Mouse (Mus musculus) heart, embryonic 16.5 days (tissue): ENCODE measurements around the gene Tmem161a. TPM values are rescaled to one million over a fixed set of nuclear protein-coding genes. Genes with fewer than 3 reads are reported as not detected.

Experiments used
- ATAC-seq: fragments of 200-750 bp; cut with Nextera tagmentation; replicated peaks from 2 replicates; pipeline ENCODE4 v1.8.0; 2017; ENCODE audit warnings: moderate number of reproducible peaks; ENCODE audit not compliant: insufficient read depth, low FRiP score; ENCODE audit errors: extremely low read depth
- H3K27ac ChIP-seq: fragments of 300-500 bp; sonication (generic); 2 replicates; pipeline ENCODE4 v1.5.1; 2014; ENCODE audit warnings: mild to moderate bottlenecking, low read length, control low read depth, moderate library complexity
- H3K27me3 ChIP-seq: fragments of 300-500 bp; sonication (generic); 2 replicates; pipeline ENCODE4 v1.6.1; 2014; ENCODE audit warnings: low read length, mixed read lengths; ENCODE audit not compliant: control insufficient read depth, insufficient read depth
- H3K36me3 ChIP-seq: fragments of 300-500 bp; sonication (generic); 2 replicates; pipeline ENCODE4 v1.6.1; 2014; ENCODE audit not compliant: control insufficient read depth, insufficient read depth
- H3K4me1 ChIP-seq: fragments of 300-500 bp; sonication (generic); 2 replicates; pipeline ENCODE4 v1.6.1; 2014; ENCODE audit warnings: low read length, mixed read lengths; ENCODE audit not compliant: control insufficient read depth, insufficient read depth
- H3K4me2 ChIP-seq: fragments of 300-500 bp; sonication (generic); 2 replicates; pipeline ENCODE4 v1.6.1; 2014; ENCODE audit warnings: low read depth, mild to moderate bottlenecking, control low read depth, low read length
- H3K4me3 ChIP-seq: fragments of 300-500 bp; sonication (generic); 2 replicates; pipeline ENCODE4 v1.5.1; 2014; ENCODE audit warnings: mild to moderate bottlenecking, control low read depth, low read length
- H3K9ac ChIP-seq: fragments of 300-500 bp; sonication (generic); 2 replicates; pipeline ENCODE4 v1.6.1; 2014; ENCODE audit warnings: low read length, control low read depth
- H3K9me3 ChIP-seq: fragments of 300-500 bp; sonication (generic); replicated peaks from 2 replicates; pipeline ENCODE4 v1.6.1; 2016; ENCODE audit warnings: low read length; ENCODE audit not compliant: control insufficient read depth
- WGBS: fragments of 180-500 bp; shearing (Covaris S2); extraction: QIAGEN DNeasy Blood & Tissue Kit; methylation state at CpG from one replicate; pipeline ENCODE4 v1.1.7; 2014; 5-methylcytosine and 5-hydroxymethylcytosine counted together
- polyA plus RNA-seq: library from polyadenylated mRNA; unstranded; fragments of >200 nt; fragmentation: Nextera tagmentation; extraction: Ambion mirVana; gene quantifications from 2 replicates; pipeline ENCODE4 v1.2.1, GENCODE M21; 2015

The Tmem161a gene
- polyA plus RNA-seq, 1 experiment from 2014 or later = 88.9 TPM

- 77% methylated on average over 5 of the region's 5 CpGs for WGBS
- Histone ChIP-seq H3K36me3 (peaks cover 5% of the 10 kb centered on the region; the same call in 1 of the 2 replicates), H3K4me3 (peak overlapping the region; percentile 1; the same call in 1 of the 2 replicates), H3K27ac (no peak overlapping the region), H3K27me3 (no peaks in the 10 kb centered on the region; the same call in 1 of the 2 replicates), H3K9ac (no peak overlapping the region), H3K4me1 (peaks cover 19% of the 10 kb centered on the region), H3K4me2 (peak overlapping the region; percentile 77; the same call in 1 of the 2 replicates), H3K9me3 (no peaks in the 10 kb centered on the region)
- ATAC-seq = no peak
These were observed 1.2 kb downstream of the Tmem161a start for GRCm38 (mm10) chr8:70173320-70173719.

- peak overlapping the region; percentile 57 for H3K9ac ChIP-seq
- H3K27me3 ChIP-seq = no peaks in the 10 kb centered on the region
- peak overlapping the region; percentile 56 for H3K4me2 ChIP-seq
- peak overlapping the region; percentile 28 for H3K4me3 ChIP-seq
- peaks cover 19% of the 10 kb centered on the region for H3K4me1 ChIP-seq
- H3K9me3 ChIP-seq = no peaks in the 10 kb centered on the region
- ATAC-seq = peak; percentile 69
- peak overlapping the region; percentile 41 for H3K27ac ChIP-seq
- whole genome bisulfite sequencing = 51% methylated on average over 7 of the region's 7 CpGs
- H3K36me3 ChIP-seq = peaks cover 5% of the 10 kb centered on the region; the same call in 1 of the 2 replicates
These were observed 1.9 kb downstream of the Tmem161a start for GRCm38 (mm10) chr8:70174079-70174478.

- 86% methylated on average over 2 of the region's 2 CpGs for WGBS
- no peaks in the 10 kb centered on the region for H3K27me3 ChIP-seq
- no peak for ATAC-seq
- no peak overlapping the region for H3K4me3 ChIP-seq
- peaks cover 12% of the 10 kb centered on the region for H3K4me1 ChIP-seq
- H3K4me2 ChIP-seq = no peak overlapping the region
- H3K27ac ChIP-seq = no peak overlapping the region
- H3K9ac ChIP-seq = no peak overlapping the region
- H3K9me3 ChIP-seq = no peaks in the 10 kb centered on the region
- peaks cover 19% of the 10 kb centered on the region for H3K36me3 ChIP-seq
These were observed 6.1 kb downstream of the Tmem161a start for GRCm38 (mm10) chr8:70178231-70178630.

- Histone ChIP-seq H3K27ac (no peak overlapping the region), H3K9me3 (no peaks in the 10 kb centered on the region), H3K36me3 (peaks cover 19% of the 10 kb centered on the region), H3K4me2 (no peak overlapping the region), H3K4me3 (no peak overlapping the region), H3K4me1 (peaks cover 6% of the 10 kb centered on the region), H3K27me3 (no peaks in the 10 kb centered on the region), H3K9ac (no peak overlapping the region)
- 96% methylated on average over 4 of the region's 4 CpGs for WGBS
- ATAC-seq = no peak
These were observed 6.9 kb downstream of the Tmem161a start for GRCm38 (mm10) chr8:70179082-70179481.

- no peaks in the 10 kb centered on the region for H3K27me3 ChIP-seq
- H3K4me1 ChIP-seq = no peaks in the 10 kb centered on the region
- ATAC-seq = no peak
- H3K4me3 ChIP-seq = no peak overlapping the region
- H3K36me3 ChIP-seq = peaks cover 19% of the 10 kb centered on the region
- H3K9ac ChIP-seq = no peak overlapping the region
- H3K27ac ChIP-seq = no peak overlapping the region
- H3K9me3 ChIP-seq = no peaks in the 10 kb centered on the region
- no peak overlapping the region for H3K4me2 ChIP-seq
- WGBS = 72% methylated on average over 16 of the region's 16 CpGs
These were observed 9.2 kb downstream of the Tmem161a start for GRCm38 (mm10) chr8:70181212-70181902.

GRCm38 (mm10) chr8:70181903-70182252 lies 9.7 kb downstream of the Tmem161a start:
- no peak overlapping the region for H3K9ac ChIP-seq
- WGBS = 31% methylated on average over 2 of the region's 2 CpGs
- no peak for ATAC-seq
- no peaks in the 10 kb centered on the region for H3K4me1 ChIP-seq
- no peaks in the 10 kb centered on the region for H3K9me3 ChIP-seq
- no peak overlapping the region for H3K4me3 ChIP-seq
- no peaks in the 10 kb centered on the region for H3K27me3 ChIP-seq
- H3K27ac ChIP-seq = no peak overlapping the region
- H3K36me3 ChIP-seq = peaks cover 16% of the 10 kb centered on the region
- H3K4me2 ChIP-seq = no peak overlapping the region

GRCm38 (mm10) chr8:70183194-70183593 lies 11.0 kb downstream of the Tmem161a start:
- no peak overlapping the region for H3K4me3 ChIP-seq
- H3K4me1 ChIP-seq = no peaks in the 10 kb centered on the region
- no peaks in the 10 kb centered on the region for H3K27me3 ChIP-seq
- no peak for ATAC-seq
- no peak overlapping the region for H3K9ac ChIP-seq
- no peak overlapping the region for H3K27ac ChIP-seq
- H3K4me2 ChIP-seq = no peak overlapping the region
- H3K9me3 ChIP-seq = no peaks in the 10 kb centered on the region
- peaks cover 19% of the 10 kb centered on the region for H3K36me3 ChIP-seq
- 84% methylated on average over 4 of the region's 4 CpGs for WGBS

- Histone ChIP-seq H3K27ac (no peak overlapping the region), H3K4me1 (no peaks in the 10 kb centered on the region), H3K9me3 (no peaks in the 10 kb centered on the region), H3K36me3 (peaks cover 8% of the 10 kb centered on the region), H3K27me3 (no peaks in the 10 kb centered on the region), H3K9ac (no peak overlapping the region), H3K4me3 (no peak overlapping the region), H3K4me2 (no peak overlapping the region)
- no peak for ATAC-seq
- WGBS = 67% methylated on average over 7 of the region's 7 CpGs
These were observed 16.6 kb downstream of the Tmem161a start for GRCm38 (mm10) chr8:70188707-70189106.

GRCm38 (mm10) chr8:70193238-70193637 lies 21.1 kb downstream of the Tmem161a start:
- H3K36me3 ChIP-seq = peaks cover 3% of the 10 kb centered on the region
- no peaks in the 10 kb centered on the region for H3K4me1 ChIP-seq
- H3K9me3 ChIP-seq = no peaks in the 10 kb centered on the region
- WGBS = 62% methylated on average over 5 of the region's 5 CpGs
- H3K27me3 ChIP-seq = no peaks in the 10 kb centered on the region
- no peak for ATAC-seq
- H3K4me2 ChIP-seq = no peak overlapping the region
- no peak overlapping the region for H3K9ac ChIP-seq
- no peak overlapping the region for H3K27ac ChIP-seq
- H3K4me3 ChIP-seq = no peak overlapping the region
